Mouse (Mus musculus): Measurements from ENCODE around the gene Eno2. TPM values are rescaled to one million over a fixed set of nuclear protein-coding genes. Genes with fewer than 3 reads are reported as not detected.

The Eno2 gene
- polyA plus RNA-seq, 1 experiment from 2014 or later: 4.6 TPM

DNA sequence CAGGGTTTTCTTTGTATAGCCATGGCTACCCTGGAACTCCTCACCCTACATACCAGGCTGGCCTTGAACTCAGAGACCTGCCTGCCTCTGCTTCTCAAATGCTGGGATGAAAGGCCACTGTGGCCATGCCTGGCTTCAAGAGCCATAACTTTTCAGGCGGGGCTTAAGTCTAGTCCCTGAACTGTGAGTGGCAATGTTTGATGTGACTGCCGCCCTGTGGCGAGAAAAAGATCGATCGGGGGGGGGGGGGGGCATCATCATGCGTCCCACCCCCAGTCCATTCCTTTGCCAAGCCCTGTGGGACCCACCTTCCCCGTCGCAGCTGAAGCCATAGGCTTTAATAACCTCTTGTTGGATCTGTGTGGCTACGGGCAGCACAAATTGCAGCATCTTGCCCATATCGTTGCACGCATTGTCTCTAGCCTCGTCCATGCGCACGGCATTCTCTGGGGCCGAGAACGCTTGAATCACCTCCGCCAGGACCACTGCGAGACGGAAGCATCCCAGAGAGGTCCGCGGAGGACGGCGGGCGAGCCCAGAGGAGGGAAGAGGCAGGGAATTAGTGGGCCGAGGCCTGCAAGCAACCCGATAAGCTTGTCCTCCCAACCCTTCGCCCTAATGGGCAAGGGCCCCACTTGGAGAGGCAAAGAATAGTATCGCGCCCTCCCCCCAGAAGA lies 29.1 kb downstream of the Eno2 start:
- no peak for DNase-seq (ENCODE audit: low spot score)
- H3K36me3 ChIP-seq: peaks cover 41% of the 10 kb centered on the region
- WGBS: under 1% methylated on average over 29 of the region's 29 CpGs
- peak overlapping the region; percentile 76 for H3K4me3 ChIP-seq
- peak overlapping the region; percentile 95 for H3K27ac ChIP-seq (replicated peaks)
- H3K27me3 ChIP-seq (ENCODE audit: low read depth, poor library complexity, severe bottlenecking): no peaks in the 10 kb centered on the region
- H3K4me1 ChIP-seq: peaks cover 55% of the 10 kb centered on the region
- H3K9me3 ChIP-seq (replicated peaks): no peaks in the 10 kb centered on the region

DNA sequence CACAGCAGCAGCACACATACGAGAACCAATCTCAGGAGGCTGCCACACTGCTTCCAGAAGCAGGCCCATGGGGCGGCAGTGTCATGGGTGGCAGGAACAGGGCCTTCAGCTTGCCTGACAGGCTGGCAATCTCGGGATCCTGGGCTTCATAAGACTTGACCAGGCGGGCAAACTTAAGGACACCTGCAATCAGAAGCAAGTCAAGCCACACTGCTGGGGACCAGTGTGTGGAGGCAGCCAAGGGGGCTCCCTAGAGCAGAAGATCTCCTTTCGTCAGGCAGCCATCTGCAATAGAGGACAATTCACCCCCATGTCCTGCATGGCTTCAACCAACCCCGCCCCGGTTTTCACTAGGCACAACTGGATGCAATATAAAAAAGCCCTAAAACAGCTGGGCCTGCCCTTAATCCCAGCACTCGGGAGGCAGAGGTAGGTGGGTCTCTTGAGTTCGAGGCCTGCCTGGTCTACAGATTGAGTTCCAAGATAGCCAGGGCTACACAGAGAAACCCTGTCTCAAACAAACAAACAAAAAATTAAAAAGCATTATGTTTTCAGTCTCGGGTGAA lies 30.2 kb downstream of the Eno2 start:
- H3K27ac ChIP-seq (replicated peaks): peak overlapping the region; percentile 55; the same call in 1 of the 2 replicates

DNA sequence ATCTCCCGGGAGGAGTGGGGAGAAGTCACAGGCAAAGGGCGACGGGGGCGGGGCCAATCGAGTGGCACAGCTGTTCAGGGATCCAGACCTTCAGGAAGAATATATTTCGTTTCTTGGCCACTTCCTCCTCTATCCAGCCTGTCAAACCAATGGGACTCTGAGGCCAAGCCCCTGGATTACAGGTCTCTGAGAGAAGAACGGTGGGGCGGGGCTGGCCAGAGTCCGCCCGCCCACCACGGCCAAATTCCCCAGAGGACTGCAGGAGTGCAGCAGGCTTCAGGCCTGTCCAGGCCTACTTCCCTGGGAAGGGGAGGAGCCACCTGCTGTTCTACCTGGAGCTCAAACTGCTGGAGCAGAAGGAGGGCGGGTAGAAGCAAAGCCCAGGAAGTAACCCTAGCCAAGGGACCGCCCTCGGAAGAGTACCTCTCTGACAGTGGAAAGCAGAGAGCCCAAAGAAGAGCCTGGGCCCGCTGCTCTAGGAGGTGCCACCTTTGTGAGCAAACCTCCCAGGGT lies 30.9 kb downstream of the Eno2 start, which contains the start of gene Ptpn6:
Ptpn6 (minus strand) TSS at position 204 of the 513 bp plus-strand sequence.
- H3K9me3 ChIP-seq (replicated peaks): no peaks in the 10 kb centered on the region
- H3K4me1 ChIP-seq: peaks cover 46% of the 10 kb centered on the region
- peak within 1 kb of the TSS; percentile 27; the same call in 1 of the 2 replicates for H3K4me3 ChIP-seq
- H3K27me3 ChIP-seq (ENCODE audit: low read depth, poor library complexity, severe bottlenecking): no peaks in the 10 kb centered on the region
- H3K27ac ChIP-seq (replicated peaks): peak within 1 kb of the TSS; percentile 55
- DNase-seq (ENCODE audit: low spot score): no peak
- peaks cover 23% of the 10 kb centered on the region for H3K36me3 ChIP-seq
- WGBS: 21% methylated on average over 15 of the region's 15 CpGs

More for the DNA sequence above, 30.2 kb downstream of the Eno2 start:
- peaks cover 30% of the 10 kb centered on the region for H3K36me3 ChIP-seq
- WGBS: 84% methylated on average over 10 of the region's 10 CpGs
- no peaks in the 10 kb centered on the region for H3K9me3 ChIP-seq (replicated peaks)
- H3K4me3 ChIP-seq: no peak overlapping the region
- peaks cover 46% of the 10 kb centered on the region for H3K4me1 ChIP-seq
- DNase-seq (ENCODE audit: low spot score): no peak
- H3K27me3 ChIP-seq (ENCODE audit: low read depth, poor library complexity, severe bottlenecking): no peaks in the 10 kb centered on the region

DNA sequence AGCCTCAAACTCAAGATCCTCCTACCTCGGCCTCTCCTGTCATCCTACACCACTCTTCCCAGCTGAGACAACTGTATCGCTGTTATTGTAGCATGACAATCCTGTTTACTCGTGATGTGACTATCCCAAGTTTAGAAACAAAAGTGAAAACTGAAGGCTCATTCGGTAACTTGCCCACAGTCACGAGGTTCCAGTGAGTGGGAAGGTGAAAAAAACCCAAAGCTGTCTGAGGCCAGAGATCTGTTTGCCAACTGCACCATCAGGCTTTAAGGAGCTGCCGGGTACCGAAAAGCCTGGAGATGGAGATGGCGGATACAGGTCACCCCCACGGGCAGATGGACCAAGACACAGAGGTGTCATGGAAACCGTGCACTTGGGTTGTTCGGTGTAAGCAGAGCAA lies 32.4 kb downstream of the Eno2 start:
- H3K9me3 ChIP-seq (replicated peaks): no peaks in the 10 kb centered on the region
- peaks cover 45% of the 10 kb centered on the region for H3K4me1 ChIP-seq
- H3K36me3 ChIP-seq: peaks cover 10% of the 10 kb centered on the region
- WGBS: 92% methylated on average over 11 of the region's 11 CpGs
- H3K27me3 ChIP-seq (ENCODE audit: low read depth, poor library complexity, severe bottlenecking): no peaks in the 10 kb centered on the region
- no peak for DNase-seq (ENCODE audit: low spot score)
- H3K27ac ChIP-seq (replicated peaks): no peak overlapping the region
- H3K4me3 ChIP-seq: no peak overlapping the region

DNA sequence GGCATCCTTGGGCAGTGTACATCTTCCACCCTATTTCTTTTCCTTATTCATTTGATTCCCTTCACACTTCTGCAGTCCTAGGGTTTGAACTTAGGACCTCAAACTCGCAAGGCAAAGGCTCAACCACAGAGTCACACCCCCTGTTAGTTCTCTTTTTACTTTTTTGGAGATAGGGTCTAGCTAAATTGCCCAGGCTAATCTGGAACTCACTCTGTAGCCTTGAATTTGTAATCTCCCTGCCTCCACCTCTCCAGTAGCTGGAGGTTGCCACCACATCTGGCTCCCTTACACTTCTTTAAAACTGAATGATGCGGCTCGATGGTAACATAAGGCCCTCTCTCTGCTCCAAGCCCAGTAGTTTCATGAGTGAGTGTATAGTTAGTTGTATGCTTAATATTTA lies 35.1 kb downstream of the Eno2 start:
- peaks cover 9% of the 10 kb centered on the region for H3K36me3 ChIP-seq
- 91% methylated on average over 3 of the region's 3 CpGs for WGBS

DNA sequence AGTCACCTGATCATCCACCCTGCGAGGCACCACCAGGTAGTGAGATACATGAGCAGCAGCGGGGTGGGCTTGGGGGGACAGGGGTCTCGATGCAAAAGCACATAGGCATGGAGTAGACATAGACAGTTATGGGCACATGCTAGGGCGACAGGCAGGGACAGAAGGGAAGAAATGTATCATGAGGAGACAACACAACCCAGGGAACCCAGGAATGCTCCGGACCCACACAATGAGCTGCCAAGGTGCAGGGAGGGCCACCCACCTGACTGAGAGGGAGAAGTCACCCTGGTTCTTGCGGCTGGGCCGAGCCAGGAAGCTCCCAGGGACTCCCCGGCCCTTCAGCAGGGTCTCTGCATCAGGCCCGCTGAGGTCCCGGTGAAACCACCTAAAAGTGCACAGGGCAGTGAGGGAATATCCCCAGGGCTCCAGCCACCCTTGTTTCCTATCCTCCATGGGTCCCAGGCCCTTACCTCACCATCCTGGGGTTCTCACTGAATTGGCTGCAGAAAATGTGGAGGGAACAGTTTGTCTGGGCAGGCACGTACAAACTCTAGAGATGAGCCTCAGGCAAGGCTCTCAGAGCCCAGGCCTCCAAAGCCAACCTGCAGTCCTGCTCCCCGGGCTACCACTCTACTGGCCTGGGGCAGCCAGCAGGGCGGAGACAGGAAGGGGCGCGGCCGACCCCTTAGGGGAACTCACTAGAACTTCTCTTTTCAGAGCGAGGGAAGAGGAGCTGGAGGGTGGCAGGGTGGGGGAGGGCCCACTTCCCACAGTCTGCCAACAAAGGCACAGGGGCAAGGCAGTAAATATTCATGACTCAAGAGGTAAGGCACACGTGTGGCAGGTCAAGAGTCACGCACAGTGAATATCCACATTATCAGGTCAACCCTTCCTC lies 36.8 kb downstream of the Eno2 start:
- H3K27ac ChIP-seq (replicated peaks): peak overlapping the region; percentile 53
- no peaks in the 10 kb centered on the region for H3K36me3 ChIP-seq
- peaks cover 13% of the 10 kb centered on the region for H3K4me1 ChIP-seq
- no peak overlapping the region for H3K4me3 ChIP-seq
- H3K9me3 ChIP-seq (replicated peaks): no peaks in the 10 kb centered on the region
- no peaks in the 10 kb centered on the region for H3K27me3 ChIP-seq (ENCODE audit: low read depth, poor library complexity, severe bottlenecking)
- no peak for DNase-seq (ENCODE audit: low spot score)
- WGBS: 51% methylated on average over 19 of the region's 19 CpGs

More for the DNA sequence above, 35.1 kb downstream of the Eno2 start:
- no peaks in the 10 kb centered on the region for H3K9me3 ChIP-seq (replicated peaks)
- H3K4me1 ChIP-seq: peaks cover 26% of the 10 kb centered on the region
- no peak overlapping the region for H3K4me3 ChIP-seq
- no peak for DNase-seq (ENCODE audit: low spot score)
- H3K27ac ChIP-seq (replicated peaks): no peak overlapping the region
- no peaks in the 10 kb centered on the region for H3K27me3 ChIP-seq (ENCODE audit: low read depth, poor library complexity, severe bottlenecking)

DNA sequence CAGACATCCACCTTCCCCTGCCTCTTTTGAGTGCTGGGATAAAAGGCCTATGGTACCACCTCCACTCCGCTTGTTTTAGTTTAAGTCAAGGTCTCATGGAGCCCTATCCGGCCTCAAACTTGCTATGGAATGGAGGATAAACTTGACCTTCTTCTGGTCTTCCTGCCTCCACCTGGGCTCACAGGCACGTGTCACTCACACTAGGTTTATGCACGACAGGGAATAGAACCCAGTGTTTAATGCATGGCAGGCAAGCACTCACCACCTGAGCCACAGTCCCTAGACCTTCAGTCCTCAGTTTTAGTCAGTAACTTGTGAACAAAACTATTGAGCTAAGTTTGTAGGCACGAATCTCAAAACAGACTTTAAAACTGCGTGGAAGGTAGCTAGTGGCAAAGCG lies 38.4 kb downstream of the Eno2 start:
- WGBS: 88% methylated on average over 7 of the region's 7 CpGs
- peaks cover 19% of the 10 kb centered on the region for H3K4me1 ChIP-seq
- H3K27ac ChIP-seq (replicated peaks): no peak overlapping the region
- H3K36me3 ChIP-seq: no peaks in the 10 kb centered on the region
- H3K4me3 ChIP-seq: no peak overlapping the region
- no peaks in the 10 kb centered on the region for H3K9me3 ChIP-seq (replicated peaks)
- no peaks in the 10 kb centered on the region for H3K27me3 ChIP-seq (ENCODE audit: low read depth, poor library complexity, severe bottlenecking)
- no peak for DNase-seq (ENCODE audit: low spot score)

DNA sequence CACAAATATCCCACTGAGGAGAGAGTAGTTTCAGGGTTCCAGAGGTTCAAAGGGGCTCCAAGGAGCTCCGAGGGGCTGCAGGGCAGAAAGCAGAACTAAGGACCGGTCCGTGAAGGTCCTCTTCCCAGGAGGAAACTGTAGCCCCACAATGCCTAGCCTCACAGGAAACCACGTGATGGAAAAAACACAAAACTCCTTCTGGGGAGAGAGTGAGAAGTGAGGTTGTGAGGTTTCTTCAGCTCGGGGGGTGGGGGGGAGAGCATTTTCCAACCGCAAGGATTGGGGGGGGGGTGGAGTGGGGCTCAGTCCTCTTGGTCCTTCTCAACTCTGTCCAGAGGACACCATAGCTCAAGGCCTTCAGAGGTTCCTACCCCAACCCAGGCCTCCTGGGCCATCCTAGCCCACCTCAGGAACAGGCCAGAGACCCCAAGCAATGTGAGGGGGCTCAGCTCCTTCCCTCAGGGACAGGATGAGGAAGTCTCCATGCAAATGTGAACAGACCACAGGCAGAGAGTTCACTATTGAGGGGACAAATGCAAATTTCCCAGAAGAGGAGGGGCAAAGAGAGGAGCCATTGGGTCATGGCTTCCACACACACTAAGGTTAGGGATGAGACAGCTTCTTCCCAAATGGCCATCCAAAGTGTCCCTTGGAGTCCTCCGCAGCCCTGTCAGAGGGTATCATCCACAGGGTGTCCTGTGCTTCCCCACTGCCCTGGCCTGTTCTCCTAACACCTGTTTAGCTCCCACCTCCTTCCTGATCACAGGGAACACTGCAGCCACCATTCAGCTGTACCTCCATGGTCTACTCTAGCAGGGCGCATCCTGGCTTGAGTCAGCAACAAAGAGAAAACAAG lies 39.4 kb downstream of the Eno2 start:
- WGBS: 87% methylated on average over 8 of the region's 8 CpGs
- Histone ChIP-seq H3K4me3 (no peak overlapping the region), H3K36me3 (no peaks in the 10 kb centered on the region), H3K27ac (replicated peaks) (no peak overlapping the region), H3K4me1 (peaks cover 19% of the 10 kb centered on the region), H3K27me3 (ENCODE audit: low read depth, poor library complexity, severe bottlenecking) (no peaks in the 10 kb centered on the region), H3K9me3 (replicated peaks) (no peaks in the 10 kb centered on the region)
- DNase-seq (ENCODE audit: low spot score): no peak

DNA sequence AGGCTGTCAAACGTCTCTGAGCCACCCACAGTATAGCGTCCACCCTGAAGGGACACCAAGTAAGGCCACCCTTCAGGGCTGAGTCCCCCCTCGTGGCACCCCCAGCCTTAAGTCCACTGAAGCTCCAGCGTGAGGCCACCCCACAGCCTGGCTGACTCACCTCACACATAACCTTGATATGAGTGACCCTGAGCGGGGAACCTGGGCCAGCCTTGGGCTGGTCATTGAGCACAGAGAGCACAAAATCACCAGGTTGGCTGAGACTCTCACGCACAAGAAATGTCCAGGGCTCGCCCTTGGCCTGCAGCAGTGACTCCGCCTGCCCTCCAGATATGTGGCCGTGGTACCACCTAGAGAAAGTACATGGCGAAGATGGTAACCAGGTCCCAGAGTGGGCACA lies 40.9 kb downstream of the Eno2 start:
- Histone ChIP-seq H3K27me3 (ENCODE audit: low read depth, poor library complexity, severe bottlenecking) (no peaks in the 10 kb centered on the region), H3K4me1 (peaks cover 19% of the 10 kb centered on the region), H3K4me3 (no peak overlapping the region), H3K36me3 (no peaks in the 10 kb centered on the region), H3K9me3 (replicated peaks) (no peaks in the 10 kb centered on the region), H3K27ac (replicated peaks) (no peak overlapping the region)
- WGBS: 91% methylated on average over 10 of the region's 10 CpGs
- no peak for DNase-seq (ENCODE audit: low spot score)

DNA sequence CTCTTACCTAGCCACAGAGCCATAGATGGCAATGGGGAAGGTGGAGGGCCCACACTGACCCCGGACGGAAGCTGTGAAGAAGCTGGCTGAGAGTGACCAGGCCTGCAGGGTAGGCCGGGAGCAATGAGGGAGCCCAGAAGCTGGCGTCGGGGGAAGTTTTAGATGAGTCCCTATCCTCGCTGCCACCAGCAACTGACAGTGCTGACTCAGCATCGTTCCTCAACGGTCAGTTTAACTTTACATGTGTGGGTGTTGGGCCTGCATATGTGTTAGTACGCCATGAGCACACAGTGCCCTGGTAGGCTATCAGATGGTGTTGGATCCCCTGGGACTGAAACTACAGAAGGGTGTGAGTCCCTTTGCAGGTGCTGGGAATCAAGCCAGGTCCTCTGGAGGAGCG lies 45.0 kb downstream of the Eno2 start:
- H3K4me3 ChIP-seq: no peak overlapping the region
- WGBS: 90% methylated on average over 10 of the region's 10 CpGs
- no peak for DNase-seq (ENCODE audit: low spot score)
- H3K4me1 ChIP-seq: peaks cover 14% of the 10 kb centered on the region
- no peaks in the 10 kb centered on the region for H3K36me3 ChIP-seq
- no peak overlapping the region for H3K27ac ChIP-seq (replicated peaks)
- H3K9me3 ChIP-seq (replicated peaks): no peaks in the 10 kb centered on the region
- H3K27me3 ChIP-seq (ENCODE audit: low read depth, poor library complexity, severe bottlenecking): no peaks in the 10 kb centered on the region

DNA sequence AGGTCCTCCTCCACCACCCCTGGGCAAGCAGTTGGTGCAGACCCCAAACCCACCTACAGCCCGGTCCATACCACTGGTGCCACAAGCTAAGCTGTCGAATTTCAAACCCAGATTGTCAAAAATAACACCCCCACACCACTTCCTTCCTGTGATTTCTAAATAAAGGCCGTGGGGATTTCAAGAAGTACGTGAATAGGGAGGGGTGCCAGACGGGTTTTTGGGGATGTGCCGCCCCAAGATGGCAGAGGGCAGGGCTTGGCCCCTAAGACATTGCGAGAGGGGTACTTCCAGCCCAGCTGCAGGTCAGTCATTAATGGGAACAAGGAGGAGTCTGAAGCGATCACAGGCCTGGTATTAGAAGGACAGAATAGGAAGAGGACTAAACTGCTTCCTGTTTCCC lies 45.9 kb downstream of the Eno2 start:
- H3K4me1 ChIP-seq: peaks cover 22% of the 10 kb centered on the region
- no peaks in the 10 kb centered on the region for H3K36me3 ChIP-seq
- H3K27me3 ChIP-seq (ENCODE audit: low read depth, poor library complexity, severe bottlenecking): no peaks in the 10 kb centered on the region
- DNase-seq (ENCODE audit: low spot score): no peak
- H3K9me3 ChIP-seq (replicated peaks): no peaks in the 10 kb centered on the region
- no peak overlapping the region for H3K27ac ChIP-seq (replicated peaks)
- WGBS: 89% methylated on average over 8 of the region's 8 CpGs
- no peak overlapping the region for H3K4me3 ChIP-seq

DNA sequence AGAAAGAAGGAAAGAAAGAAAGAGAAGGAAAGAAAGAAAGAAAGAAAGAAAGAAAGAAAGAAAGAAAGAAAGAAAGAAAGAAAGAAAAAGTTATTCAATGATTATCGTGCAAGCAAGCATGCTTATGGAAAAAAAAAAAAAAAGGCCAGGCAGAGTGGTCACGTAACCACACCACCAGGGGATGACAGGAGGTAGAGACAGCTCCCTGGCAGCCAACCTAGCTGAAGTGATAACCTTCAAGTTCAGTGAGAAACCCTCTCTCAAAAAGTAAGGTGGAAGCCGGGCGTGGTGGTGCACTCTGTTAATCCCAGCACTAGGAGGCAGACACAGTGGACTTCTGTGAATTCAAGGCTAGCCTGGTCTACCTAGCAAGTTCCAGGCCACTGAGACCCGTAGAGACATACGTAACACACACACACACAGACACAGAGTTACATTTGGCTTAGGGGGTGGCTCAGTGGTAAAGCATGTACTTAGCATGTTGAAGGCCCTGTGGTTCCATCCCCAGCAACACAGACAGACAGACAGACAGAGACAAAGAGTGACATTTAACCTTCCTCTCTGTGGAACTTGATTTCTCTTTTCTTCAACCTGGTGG lies 46.5 kb downstream of the Eno2 start:
- H3K4me1 ChIP-seq: peaks cover 21% of the 10 kb centered on the region
- peaks cover 4% of the 10 kb centered on the region for H3K36me3 ChIP-seq
- no peaks in the 10 kb centered on the region for H3K27me3 ChIP-seq (ENCODE audit: low read depth, poor library complexity, severe bottlenecking)
- WGBS: 83% methylated on average over 6 of the region's 6 CpGs
- no peak overlapping the region for H3K4me3 ChIP-seq
- DNase-seq (ENCODE audit: low spot score): no peak
- H3K27ac ChIP-seq (replicated peaks): no peak overlapping the region
- H3K9me3 ChIP-seq (replicated peaks): no peaks in the 10 kb centered on the region
